Mouse (Mus musculus): Measurements from ENCODE around the gene Atp6v0c. TPM values are rescaled to one million over a fixed set of nuclear protein-coding genes. Genes with fewer than 3 reads are reported as not detected.

The Atp6v0c gene
- total RNA-seq (2021): 100 to 1,000 TPM; 142 to 153 TPM
- long read RNA-seq, experiment 1, transcript Atp6v0c-201 (3 exons, 1,183 nt): major isoform, 196 of 208 reads
- long read RNA-seq, experiment 1, partial matches to known transcripts: 2 of 208 reads
- long read RNA-seq, experiment 1, other reads (novel, unspliced or antisense): 6 of 208 reads
- long read RNA-seq, experiment 2, transcript Atp6v0c-201 (3 exons, 1,183 nt): major isoform, 301 of 323 reads
- long read RNA-seq, experiment 2, partial matches to known transcripts: 3 of 323 reads
- long read RNA-seq, experiment 2, other reads (novel, unspliced or antisense): 15 of 323 reads

DNA sequence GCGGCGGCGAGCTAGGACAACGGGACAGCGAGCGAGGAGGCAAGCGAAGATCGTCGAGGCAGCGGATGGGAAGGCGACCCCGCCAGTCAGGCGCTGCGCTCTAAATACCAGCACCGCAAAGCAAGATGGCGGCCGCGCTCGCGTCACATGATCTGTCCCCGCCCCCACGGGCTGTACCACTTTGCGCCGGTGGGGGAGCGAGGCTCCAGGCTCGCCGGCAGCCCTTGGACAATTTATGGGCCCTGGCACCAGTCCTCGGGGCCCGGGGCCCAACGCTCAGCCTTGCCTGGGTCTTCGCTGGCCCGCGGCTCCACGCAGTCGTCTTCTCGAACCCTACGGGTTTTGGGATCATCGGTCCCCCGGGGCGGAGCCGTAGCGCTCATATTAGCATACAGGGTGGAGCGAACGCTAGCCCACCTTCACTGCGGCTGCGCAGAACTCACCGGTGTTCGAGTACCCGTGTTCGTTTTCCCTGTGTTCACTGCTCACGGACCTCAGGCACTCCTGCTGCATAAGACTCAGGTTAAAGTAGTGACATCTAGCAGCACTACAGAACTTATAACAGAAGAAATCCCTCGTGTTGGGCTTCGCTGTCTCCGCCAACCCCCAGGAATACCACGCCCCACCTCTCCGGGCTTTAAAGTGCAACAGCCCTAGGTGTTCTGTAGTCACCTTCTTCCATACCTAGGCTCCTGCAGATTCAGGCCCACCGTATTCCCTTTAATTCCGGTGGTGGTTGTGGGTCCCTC lies at the start of gene Atp6v0c:
Gene Atp6v0c (minus strand): TSS at position 386 of the 749 bp plus-strand sequence.
- intact Hi-C loops (cut with DNase I): loop anchor here (5.0 kb wide), 4 partner anchors 73 to 218 kb away; partner anchors contain the start of genes Abca17 and Abca3

DNA sequence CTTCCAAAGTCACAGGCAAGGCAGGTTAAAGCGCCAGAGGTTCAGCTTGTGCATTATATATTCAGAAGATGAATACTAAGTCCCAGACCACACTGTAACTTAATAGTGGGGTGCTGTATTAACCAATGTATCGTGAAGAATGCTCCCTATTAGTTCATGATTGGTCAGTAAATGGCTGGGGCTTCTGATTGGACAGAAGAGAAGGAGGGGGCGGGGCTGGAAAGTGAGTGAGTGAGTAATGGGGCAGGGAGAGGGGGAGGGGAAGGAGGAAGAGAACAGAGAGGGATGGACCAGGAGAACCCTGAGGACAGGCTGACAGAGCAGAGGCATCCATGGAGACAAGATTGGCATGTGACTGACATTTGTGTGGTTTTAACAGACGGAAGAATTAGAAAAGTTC lies 47.3 kb upstream of the Atp6v0c start:
- no peak for DNase-seq
- intact Hi-C loops (cut with DNase I): no loop called here

More for the DNA sequence above, at the start of gene Atp6v0c:
- peak; percentile 94 to 97 for DNase-seq

DNA sequence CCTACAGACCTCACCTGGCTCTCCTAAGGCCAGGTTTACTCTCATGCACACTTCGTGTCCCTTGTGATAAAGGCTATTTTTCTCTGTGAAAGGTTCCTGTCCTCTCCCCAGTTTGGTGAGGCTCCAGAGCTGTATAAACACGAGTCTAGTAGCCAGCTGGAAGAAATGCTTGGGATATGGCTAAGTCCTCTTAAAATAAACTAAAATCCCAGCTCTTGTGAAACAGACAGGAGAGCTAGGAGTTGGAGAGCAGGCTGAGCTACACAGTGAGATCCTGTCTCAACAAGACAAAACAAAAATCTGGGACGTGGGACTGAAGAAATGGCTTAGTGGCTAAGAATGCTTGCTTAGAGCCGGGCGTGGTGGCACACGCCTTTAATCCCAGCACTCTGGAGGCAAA lies 43.7 kb upstream of the Atp6v0c start:
- intact Hi-C loops (cut with DNase I): no loop called here
- no peak for DNase-seq

DNA sequence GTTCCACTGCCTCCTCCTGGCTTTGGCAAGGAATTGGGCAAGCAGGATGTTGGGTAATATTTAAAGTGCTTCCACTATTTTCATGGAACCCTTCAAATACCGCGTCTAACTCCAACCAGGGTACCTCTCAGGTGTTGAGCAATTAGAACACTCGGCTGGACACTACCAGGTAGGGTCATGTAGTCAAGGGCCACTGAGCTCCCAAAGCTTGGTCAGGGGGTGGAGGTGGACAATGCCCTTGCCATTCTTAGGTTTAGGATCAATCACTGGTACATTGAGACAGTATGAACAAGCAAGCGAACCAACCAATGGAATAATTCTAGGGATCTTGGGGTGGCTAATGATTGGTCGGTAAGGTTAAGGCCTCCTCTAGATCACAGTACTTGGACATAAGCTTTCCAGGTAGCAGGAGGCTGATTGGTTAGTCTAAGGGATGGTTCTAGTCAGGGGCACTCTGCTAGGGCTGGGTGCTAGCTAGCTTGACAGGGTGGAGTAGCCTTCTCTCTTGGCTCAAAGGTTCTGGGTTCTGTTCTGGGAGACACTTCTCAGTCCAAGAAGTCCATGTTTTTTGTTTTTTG lies 43.0 kb upstream of the Atp6v0c start:
- intact Hi-C loops (cut with DNase I): no loop called here
- no peak for DNase-seq

DNA sequence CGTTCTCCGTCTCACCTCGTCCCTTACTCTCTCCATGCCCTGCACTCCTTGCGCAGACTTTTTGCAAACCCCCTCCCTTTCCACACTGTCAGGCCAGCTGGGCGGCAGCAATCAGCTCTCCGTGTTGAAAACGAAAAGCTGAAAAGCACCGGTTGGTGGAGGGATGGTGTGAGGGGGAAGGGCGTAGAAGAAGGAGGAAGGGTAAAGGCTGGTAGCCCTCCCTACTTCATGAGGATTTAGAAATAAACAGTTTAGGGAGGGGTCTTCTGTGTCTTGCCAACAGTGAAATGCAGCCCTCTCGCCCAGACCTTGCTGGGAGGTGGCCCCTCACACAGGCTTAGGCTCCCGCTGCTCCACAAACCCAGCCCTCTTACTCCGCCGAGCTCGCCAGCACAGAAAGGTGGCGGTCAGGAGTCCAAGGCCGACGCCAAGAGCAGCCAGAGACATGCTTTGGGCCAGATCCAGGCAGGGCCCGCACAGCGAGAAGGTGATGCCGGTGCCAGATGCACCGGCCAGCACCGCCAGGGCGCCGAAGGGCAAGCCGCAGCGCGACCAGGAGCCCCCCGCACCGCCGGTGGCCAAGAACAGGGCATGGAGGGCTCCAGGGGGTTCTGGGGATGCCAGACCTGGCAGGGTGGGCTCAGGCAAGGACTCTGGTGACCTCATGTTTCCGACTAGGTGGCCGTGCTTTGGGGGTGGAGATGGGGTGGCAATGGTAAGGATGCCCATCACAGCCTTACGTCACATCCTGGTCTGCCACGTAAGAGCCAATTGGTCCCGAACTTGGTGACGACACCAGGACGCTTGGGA lies 42.3 kb upstream of the Atp6v0c start:
- intact Hi-C loops (cut with DNase I): no loop called here
- DNase-seq: no peak

DNA sequence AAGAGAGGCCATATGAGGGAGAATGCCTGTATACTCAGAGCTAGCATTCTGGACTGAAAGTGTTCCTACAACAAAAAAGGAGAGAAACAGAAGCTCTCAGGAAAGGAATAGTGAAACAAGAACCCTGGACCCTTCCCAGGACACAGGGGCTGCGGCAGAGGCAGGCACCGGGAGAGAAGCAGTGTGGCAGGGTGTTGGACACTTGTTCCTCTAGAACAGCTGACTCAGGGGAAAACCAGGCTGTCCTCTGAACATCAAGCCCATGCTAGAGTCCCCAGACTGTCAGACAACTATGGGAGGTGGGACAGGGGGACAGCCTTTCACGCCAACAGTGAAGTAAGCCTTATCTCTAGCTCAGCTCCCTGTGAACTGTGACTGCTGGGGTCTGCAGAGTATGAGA lies 41.1 kb upstream of the Atp6v0c start:
- no peak for DNase-seq
- intact Hi-C loops (cut with DNase I): no loop called here

DNA sequence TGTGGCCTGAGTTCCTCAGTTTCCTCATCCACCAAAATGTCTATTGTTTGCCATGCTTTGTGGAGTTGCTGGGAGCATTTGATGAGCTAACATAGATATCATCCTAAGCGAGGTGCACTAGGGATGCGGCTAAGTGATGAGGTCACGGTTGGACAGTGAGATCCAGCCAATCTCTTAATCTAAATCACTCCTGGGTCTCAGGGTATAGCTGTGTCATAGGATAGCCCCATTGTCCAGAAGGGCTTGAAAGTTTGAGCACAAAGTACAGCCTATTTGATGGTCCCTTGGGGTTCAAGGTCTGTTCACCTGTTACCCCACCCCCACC lies 40.4 kb upstream of the Atp6v0c start:
- no peak for DNase-seq
- intact Hi-C loops (cut with DNase I): no loop called here

DNA sequence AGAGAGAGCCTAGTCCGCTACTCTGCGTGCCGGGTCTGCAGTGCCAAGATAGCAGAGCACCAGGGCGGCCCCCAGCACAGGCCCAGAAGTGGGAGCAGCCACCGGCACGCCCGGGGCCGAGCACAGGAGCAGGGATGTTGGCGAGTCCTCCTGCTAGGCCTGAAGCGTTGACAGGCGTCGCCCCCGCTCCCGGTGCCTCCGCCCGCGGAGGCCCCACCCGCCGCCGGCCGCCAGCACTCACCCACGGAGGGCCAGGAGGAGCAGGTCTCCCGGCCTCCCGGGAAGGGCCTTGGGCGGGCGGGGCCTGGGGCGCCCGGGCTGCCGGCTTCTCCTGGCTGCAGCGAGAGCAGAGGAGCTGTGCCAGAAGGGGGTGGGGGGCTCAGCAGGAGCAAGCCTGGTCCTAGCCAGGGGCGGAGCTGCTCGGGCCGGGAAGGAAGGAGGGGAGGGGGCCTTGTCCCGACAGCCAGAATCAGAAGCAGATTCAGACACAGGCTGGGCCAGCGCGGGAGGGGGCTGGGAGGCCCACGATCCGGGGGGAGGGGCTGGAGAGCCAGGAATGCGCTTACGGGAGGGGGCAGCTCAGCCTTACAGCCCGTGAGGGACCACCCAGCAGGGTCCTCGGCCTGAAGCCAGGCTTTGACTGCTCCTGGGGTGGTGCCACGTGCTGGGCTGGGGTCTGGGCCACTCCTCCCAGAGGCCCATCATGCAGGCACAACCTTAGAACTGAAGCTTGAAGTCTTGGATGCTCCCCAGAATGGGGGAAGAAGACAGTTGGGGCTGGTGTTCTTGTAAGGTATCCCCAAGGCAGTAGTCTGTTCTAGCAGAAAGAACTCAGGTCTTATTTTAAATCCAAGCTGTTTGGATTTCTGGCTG lies 39.8 kb upstream of the Atp6v0c start, which contains the start of gene Ntn3:
Gene Ntn3 (minus strand): TSS at position 489 of the 873 bp plus-strand sequence.
- DNase-seq: peak in 1 of 2 experiments; percentile 43
- intact Hi-C loops (cut with DNase I): no loop called here

DNA sequence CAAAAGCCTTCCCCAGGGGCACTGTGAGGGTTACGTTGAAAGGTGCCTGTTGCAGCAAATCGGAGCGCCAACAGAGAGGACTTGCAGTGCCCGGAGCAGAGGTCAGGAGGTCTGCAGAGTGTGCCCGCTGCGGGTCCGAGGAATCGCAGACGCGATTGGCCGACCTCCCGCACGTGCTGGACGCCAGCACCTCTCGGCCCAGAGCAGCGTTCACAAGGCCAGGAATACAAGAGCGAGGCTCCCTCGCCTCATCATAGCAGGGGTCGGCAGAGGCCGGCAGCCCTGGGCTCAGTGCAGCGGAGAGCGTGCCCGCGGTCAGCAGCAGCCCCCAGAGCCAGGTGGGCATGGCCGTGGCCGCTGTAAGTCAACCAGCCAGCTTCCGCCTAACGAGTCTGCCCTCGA lies 39.1 kb upstream of the Atp6v0c start:
- DNase-seq: peak in 1 of 2 experiments; percentile 36
- intact Hi-C loops (cut with DNase I): no loop called here

DNA sequence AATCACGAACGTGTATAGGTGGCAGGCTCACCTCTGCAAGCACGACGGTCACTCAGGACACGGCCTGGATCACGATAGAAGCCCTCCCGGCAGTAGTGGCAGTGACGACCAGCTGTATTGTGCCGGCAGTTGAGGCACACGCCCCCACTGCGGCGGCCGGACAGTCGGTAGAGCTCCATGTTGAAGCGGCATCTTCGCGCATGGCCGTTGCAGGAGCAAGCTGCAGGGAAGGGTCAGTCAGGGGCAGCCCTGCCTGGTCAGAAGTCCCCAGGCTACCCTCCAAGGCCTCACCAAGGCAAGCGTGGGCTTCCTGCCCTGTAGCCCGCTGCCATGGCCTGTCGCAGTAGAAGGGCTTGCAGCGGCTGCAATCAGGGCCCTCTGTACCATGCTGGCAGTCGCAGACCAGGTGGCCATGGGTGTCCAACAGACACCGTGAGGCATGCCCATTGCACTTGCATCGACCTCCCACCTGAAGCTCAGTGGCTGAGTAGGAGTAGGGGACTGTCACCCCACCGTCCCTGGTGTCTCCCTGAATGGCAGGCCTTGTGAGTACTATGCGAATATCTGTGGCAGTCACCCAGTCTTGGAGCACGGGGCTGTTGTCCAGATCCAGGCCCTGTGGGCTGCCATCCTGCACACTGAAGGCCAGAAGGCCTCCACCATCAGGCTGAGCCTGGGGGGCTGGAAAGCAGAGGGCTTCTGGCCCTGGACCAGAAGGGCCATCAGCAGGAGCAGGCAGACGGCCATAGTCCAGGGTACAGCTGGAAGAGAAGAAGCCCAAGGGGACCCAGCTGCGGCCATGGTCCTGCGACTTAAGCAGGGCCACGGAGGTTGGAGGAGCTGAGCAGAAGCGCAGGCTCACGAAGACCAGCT lies 38.5 kb upstream of the Atp6v0c start:
- no peak for DNase-seq
- intact Hi-C loops (cut with DNase I): no loop called here

DNA sequence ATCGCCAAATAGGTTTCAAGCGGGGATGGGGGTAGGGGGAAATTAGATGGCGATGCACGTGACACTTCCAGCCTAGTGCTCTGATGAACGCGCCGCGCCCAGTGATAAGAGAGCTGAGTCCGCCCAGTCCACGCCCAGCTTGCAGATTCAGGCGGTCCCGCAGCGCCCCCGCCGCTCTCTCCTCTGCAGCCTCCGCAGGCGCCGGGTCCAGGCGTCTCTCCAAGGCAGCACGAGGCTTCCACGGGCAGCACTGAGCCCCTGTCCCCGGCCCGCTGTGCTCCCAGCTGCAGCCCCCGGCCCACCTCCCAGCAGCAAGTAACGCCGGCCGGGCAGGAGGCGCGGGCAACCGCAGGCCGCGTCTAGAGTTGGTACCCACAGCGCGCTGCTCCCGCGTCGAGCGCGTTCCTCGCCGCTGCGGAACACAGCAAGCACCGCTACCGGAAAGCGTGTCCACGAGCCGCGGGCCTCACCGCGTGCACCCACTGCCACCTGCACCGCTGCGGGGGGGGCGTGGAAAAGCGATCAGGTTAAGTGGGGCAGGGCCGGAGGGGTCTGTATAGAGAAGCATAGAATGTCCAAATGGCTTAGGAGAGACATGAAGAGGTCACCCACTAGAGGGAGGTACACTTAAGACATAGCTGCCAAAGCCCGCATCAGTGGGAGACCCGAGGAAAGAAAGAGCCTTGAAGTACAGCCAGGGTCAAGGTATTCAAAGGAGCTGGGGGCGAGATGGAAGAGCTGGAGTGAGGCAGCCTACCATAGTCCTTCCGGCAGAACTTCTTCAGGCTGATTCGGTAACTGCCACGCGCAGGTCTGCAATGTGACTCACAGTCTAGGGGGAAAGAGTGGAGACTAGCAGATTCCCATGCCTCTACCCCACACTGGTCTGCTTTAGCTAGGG lies 37.2 kb upstream of the Atp6v0c start:
- no peak for DNase-seq
- intact Hi-C loops (cut with DNase I): no loop called here

DNA sequence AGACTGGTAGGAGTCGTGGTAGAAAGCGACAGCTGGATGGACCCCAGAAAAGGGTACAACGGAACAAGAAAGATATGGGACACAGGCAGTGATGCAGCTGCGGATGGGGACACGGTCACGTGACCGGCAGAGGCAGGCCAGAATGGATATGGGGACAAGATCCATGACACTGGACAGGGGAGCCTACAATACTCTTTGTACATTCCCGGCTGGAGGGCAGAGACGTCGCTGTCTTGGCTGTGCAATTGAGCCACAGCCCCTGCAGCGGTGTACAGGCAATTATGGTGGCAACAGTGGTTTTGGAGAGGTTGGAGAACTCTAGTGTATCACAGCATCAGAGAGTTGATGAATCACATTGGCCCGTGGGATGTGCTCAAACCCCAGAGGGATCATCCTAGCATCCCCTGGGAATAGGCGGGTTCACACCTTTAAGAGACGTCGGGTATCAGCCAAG lies 36.4 kb upstream of the Atp6v0c start:
- intact Hi-C loops (cut with DNase I): no loop called here

DNA sequence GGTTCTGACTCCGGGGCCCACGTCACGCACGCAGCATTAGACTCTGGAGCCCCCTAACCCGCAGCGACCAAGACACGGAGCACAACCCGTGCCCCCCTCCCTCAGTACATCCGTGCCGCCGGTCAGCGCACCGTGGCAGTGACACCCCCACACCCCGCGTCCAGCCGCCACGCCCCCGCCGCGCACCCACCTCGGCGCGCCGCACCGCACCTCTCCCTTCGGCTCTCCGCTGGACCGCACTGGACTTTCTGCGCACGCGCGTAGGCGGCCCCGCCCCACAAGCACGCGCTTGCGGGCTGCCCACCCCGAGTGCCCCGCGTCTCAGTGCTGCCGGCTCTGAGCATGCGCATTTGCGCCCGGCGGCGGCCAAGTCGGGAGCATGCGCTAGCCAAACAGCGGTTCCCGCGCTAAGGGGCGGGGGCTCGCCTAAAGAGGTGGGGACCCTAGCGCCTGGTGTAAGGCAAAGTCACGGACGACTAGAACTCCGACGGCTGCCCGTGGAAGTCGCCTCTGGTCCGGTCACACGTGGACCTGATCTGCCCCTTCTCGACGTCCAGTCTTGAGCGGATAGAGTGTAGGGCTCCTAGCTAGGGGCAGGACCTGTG lies 35.9 kb upstream of the Atp6v0c start, which contains the start of gene Tbc1d24:
Gene Tbc1d24 (minus strand): TSS at position 279 of the 605 bp plus-strand sequence.
- intact Hi-C loops (cut with DNase I): no loop called here
- DNase-seq: peak; percentile 88 to 89

More for the DNA sequence above, 36.4 kb upstream of the Atp6v0c start:
- no peak for DNase-seq

DNA sequence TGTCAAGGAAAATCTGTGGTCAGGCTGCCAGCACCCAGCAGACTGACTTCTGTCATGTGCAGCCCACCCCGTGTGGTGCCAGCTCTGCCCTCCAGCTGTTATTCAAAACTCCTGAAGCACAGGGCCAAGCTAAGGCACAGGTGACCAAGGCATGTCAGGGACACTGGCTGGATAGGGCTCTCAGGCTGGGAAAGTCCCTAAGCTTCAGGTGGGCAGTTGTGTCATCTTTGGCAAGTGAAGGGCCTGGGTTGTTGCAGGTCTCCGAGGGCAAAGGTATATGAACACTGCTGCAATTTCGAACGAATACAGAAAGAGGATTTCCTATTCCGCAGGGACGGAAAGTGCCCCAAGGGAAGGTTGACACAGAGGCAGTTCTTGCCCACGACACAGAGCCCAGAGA lies 35.3 kb upstream of the Atp6v0c start:
- intact Hi-C loops (cut with DNase I): no loop called here
- no peak for DNase-seq

DNA sequence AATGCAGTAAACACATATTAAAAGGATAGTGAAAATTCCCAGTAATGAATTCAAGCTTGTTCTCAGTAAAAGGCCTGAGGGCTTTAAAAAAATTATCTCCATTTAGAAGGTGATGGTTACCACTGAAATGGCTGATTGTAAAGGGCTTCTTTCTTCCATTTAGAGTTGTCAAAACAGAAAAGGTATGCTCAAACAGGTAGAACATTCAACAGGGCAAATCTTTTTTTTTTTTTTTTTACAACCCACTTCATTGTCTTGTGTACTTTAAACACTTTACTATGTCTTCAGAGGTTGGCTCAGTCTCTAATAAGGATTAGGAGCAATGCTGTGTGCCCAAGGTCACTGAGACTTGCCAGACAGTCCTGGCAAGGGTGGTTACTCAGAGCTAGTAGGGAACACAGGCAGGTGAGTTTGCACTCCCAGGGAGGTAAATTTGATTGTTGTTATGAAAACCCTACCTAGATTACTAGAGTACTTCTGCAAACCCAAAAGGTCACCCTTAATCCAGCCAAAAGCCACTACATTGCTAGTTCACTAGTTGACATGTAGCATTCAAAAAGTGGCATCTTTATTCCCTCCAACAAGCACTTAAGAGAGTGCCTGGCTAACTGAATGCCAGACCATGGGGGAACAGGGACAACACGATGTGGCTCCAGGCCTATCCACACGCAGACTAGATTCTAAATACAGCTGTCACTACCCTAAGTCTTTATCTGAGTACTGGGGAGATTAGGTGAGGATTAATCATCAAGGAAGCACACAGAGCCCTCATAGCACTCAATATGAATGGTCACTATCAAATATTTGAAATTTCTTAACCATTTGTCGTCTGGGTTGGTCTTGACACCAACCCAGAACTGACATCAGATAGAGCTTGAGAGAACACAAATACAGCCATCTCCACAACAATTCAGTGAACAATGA lies 34.4 kb upstream of the Atp6v0c start:
- intact Hi-C loops (cut with DNase I): no loop called here
- DNase-seq: no peak

DNA sequence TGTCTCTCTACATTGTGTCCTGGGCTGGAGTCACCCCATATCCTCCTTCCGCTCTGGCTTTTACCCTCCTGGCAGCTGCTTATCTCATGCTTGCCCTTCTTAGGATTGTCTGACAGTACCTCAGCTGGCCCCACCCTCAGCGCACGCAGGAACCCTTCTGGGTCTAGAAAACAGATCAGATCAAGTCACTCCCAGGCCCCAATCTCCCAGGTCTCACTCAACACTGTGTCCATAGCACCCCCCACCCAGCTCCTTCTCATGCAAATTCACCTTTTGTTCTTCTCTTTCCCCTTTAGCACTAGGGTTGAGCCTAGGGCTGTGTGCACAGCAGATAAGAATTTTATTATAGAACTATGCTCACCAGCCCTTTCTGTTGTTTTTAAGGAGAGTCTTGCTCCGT lies 33.6 kb upstream of the Atp6v0c start:
- intact Hi-C loops (cut with DNase I): no loop called here
- no peak for DNase-seq
